Mouse (Mus musculus): ENCODE results near the gene Hes2. TPM values are rescaled to one million over a fixed set of nuclear protein-coding genes. Genes with fewer than 3 reads are reported as not detected.

The Hes2 gene
- polyA plus RNA-seq, 1 experiment, result 6.2 TPM

GRCm38 (mm10) chr4:152178916-152179705, 20.4 kb downstream of the Hes2 start:
- Histone ChIP-seq H3K4me3 (replicated peaks; ENCODE audit: extremely low read depth, low read depth, low read length) (peak overlapping the region; percentile 61), H3K4me1 (ENCODE audit: control insufficient read depth, insufficient read depth, low read length) (no peaks in the 10 kb centered on the region; the same call in 1 of the 2 replicates)
- TF ChIP-seq CTCF (IDR thresholded peaks at IDR 0.05; ENCODE audit: insufficient read depth, low read length) (no peak), POLR2A (IDR thresholded peaks at IDR 0.05; ENCODE audit: borderline replicate concordance, extremely low read depth, low read depth, low read length) (peak; percentile 19; the same call in 1 of the 2 replicates)
- WGBS, result 25% methylated on average over 16 of the region's 16 CpGs
- DNase-seq, result no peak

- TF ChIP-seq CTCF (IDR thresholded peaks at IDR 0.05; ENCODE audit: insufficient read depth, low read length) (no peak), POLR2A (IDR thresholded peaks at IDR 0.05; ENCODE audit: borderline replicate concordance, extremely low read depth, low read depth, low read length) (peak; percentile 22; the same call in 1 of the 2 replicates)
- Histone ChIP-seq H3K4me3 (replicated peaks; ENCODE audit: extremely low read depth, low read depth, low read length) (peak overlapping the region; percentile 10), H3K4me1 (ENCODE audit: control insufficient read depth, insufficient read depth, low read length) (no peaks in the 10 kb centered on the region; the same call in 1 of the 2 replicates)
- 73% methylated on average over 16 of the region's 16 CpGs for WGBS
- no peak for DNase-seq
Observed at GRCm38 (mm10) chr4:152179946-152180660, 21.4 kb downstream of the Hes2 start.

- no peak for TF ChIP-seq CTCF (IDR thresholded peaks at IDR 0.05; ENCODE audit: insufficient read depth, low read length)
- TF ChIP-seq POLR2A (IDR thresholded peaks at IDR 0.05; ENCODE audit: borderline replicate concordance, extremely low read depth, low read depth, low read length), result no peak
- 81% methylated on average over 10 of the region's 10 CpGs for WGBS
- H3K4me3 ChIP-seq (replicated peaks; ENCODE audit: extremely low read depth, low read depth, low read length), result no peak overlapping the region
- H3K4me1 ChIP-seq (ENCODE audit: control insufficient read depth, insufficient read depth, low read length), result peaks cover 18% of the 10 kb centered on the region
- no peak for DNase-seq
Observed at GRCm38 (mm10) chr4:152182205-152182604, 23.5 kb downstream of the Hes2 start.

- no peak overlapping the region for H3K4me3 ChIP-seq (replicated peaks; ENCODE audit: extremely low read depth, low read depth, low read length)
- no peak for DNase-seq
- peaks cover 19% of the 10 kb centered on the region for H3K4me1 ChIP-seq (ENCODE audit: control insufficient read depth, insufficient read depth, low read length)
- 35% methylated on average over 7 of the region's 7 CpGs for WGBS
- TF ChIP-seq POLR2A (IDR thresholded peaks at IDR 0.05; ENCODE audit: borderline replicate concordance, extremely low read depth, low read depth, low read length), result no peak
- TF ChIP-seq CTCF (IDR thresholded peaks at IDR 0.05; ENCODE audit: insufficient read depth, low read length), result peak; percentile 32; the same call in 1 of the 2 replicates
Observed at GRCm38 (mm10) chr4:152184353-152185035, 25.8 kb downstream of the Hes2 start.

GRCm38 (mm10) chr4:152185137-152185509, 26.5 kb downstream of the Hes2 start:
- 7% methylated on average over 3 of the region's 3 CpGs for WGBS
- Histone ChIP-seq H3K4me1 (ENCODE audit: control insufficient read depth, insufficient read depth, low read length) (peaks cover 22% of the 10 kb centered on the region), H3K4me3 (replicated peaks; ENCODE audit: extremely low read depth, low read depth, low read length) (no peak overlapping the region)
- DNase-seq, result no peak
- peak; percentile 30; the same call in 1 of the 2 replicates for TF ChIP-seq CTCF (IDR thresholded peaks at IDR 0.05; ENCODE audit: insufficient read depth, low read length)
- TF ChIP-seq POLR2A (IDR thresholded peaks at IDR 0.05; ENCODE audit: borderline replicate concordance, extremely low read depth, low read depth, low read length), result no peak

GRCm38 (mm10) chr4:152185510-152186204, 27.0 kb downstream of the Hes2 start:
- WGBS, result 4% methylated on average over 19 of the region's 19 CpGs
- TF ChIP-seq CTCF (IDR thresholded peaks at IDR 0.05; ENCODE audit: insufficient read depth, low read length), result no peak
- TF ChIP-seq POLR2A (IDR thresholded peaks at IDR 0.05; ENCODE audit: borderline replicate concordance, extremely low read depth, low read depth, low read length), result no peak
- peaks cover 25% of the 10 kb centered on the region for H3K4me1 ChIP-seq (ENCODE audit: control insufficient read depth, insufficient read depth, low read length)
- H3K4me3 ChIP-seq (replicated peaks; ENCODE audit: extremely low read depth, low read depth, low read length), result no peak overlapping the region
- no peak for DNase-seq

GRCm38 (mm10) chr4:152186205-152187082, 27.8 kb downstream of the Hes2 start:
- DNase-seq, result no peak
- peaks cover 25% of the 10 kb centered on the region for H3K4me1 ChIP-seq (ENCODE audit: control insufficient read depth, insufficient read depth, low read length)
- no peak overlapping the region for H3K4me3 ChIP-seq (replicated peaks; ENCODE audit: extremely low read depth, low read depth, low read length)
- TF ChIP-seq CTCF (IDR thresholded peaks at IDR 0.05; ENCODE audit: insufficient read depth, low read length) (no peak), POLR2A (IDR thresholded peaks at IDR 0.05; ENCODE audit: borderline replicate concordance, extremely low read depth, low read depth, low read length) (0 out of 2 replicates have a peak, but pooled peaks have one; percentile 5)
- 38% methylated on average over 14 of the region's 14 CpGs for WGBS

- Histone ChIP-seq H3K4me1 (ENCODE audit: control insufficient read depth, insufficient read depth, low read length) (peaks cover 25% of the 10 kb centered on the region), H3K4me3 (replicated peaks; ENCODE audit: extremely low read depth, low read depth, low read length) (no peak overlapping the region)
- DNase-seq, result no peak
- WGBS, result 65% methylated on average over 9 of the region's 9 CpGs
- TF ChIP-seq CTCF (IDR thresholded peaks at IDR 0.05; ENCODE audit: insufficient read depth, low read length), result no peak
- no peak for TF ChIP-seq POLR2A (IDR thresholded peaks at IDR 0.05; ENCODE audit: borderline replicate concordance, extremely low read depth, low read depth, low read length)
Observed at GRCm38 (mm10) chr4:152187142-152187541, 28.5 kb downstream of the Hes2 start.

All from lung, adult 2 months (tissue).